Mouse (Mus musculus) thymus, adult 2 months (tissue): ENCODE data around the gene Tmem230.

Experiments
- CTCF ChIP-seq: fragments of 200-500 bp; IDR thresholded peaks from 2 replicates; pipeline ENCODE4 v1.5.1; 2012; ENCODE audit warnings: mild to moderate bottlenecking, control low read depth, low read length, moderate library complexity, borderline replicate concordance; ENCODE audit not compliant: control insufficient read depth, poor library complexity, insufficient read depth; ENCODE audit errors: extremely low read depth
- POLR2A ChIP-seq: fragments of 200-500 bp; IDR thresholded peaks from 2 replicates; pipeline ENCODE4 v1.6.1; 2012; ENCODE audit warnings: mild to moderate bottlenecking, low read length, control low read depth, moderate library complexity; ENCODE audit not compliant: control insufficient read depth, poor library complexity, insufficient read depth; ENCODE audit errors: extremely low read depth

- TF ChIP-seq CTCF = no peak
- TF ChIP-seq POLR2A = no peak
These were observed 56.9 kb downstream of the Tmem230 start for GRCm38 (mm10) chr2:132190602-132191161.
